Mouse (Mus musculus): ENCODE results near the gene Frmd4a.

DNA sequence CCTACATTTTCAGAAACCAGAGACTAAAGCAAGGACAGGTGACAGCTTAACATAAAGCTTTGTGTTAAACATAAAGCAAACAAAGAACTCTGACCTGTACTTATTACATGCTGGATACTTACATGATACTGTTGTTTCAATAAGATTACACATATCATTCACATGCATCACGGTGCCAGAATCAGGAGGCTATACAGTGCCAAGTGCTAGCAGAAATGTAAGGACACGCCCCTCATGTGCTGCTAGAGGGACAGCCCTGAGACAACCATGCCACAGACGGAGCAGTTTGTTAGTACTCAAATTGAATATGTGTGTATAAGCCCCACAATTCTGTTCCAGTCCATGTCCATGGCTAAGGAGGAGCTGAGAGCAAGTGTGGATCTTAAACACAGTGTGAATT is 620.7 kb downstream of the Frmd4a start:
- TF ChIP-seq POLR2A (IDR thresholded peaks at IDR 0.05; ENCODE audit: borderline replicate concordance, extremely low read depth, low read depth, low read length) (no peak), CTCF (IDR thresholded peaks at IDR 0.05; ENCODE audit: insufficient read depth, low read length) (no peak)
